Comparison of ENCODE assay signal across 22 mouse cellular contexts in genomic region chr4:130041076-130041475, GRCm38 (mm10). TPM values are rescaled to one million over a fixed set of nuclear protein-coding genes. Genes with fewer than 3 reads are reported as not detected.
A peak's percentile ranks its signal among the peaks of the same experiment; 100 is the strongest.
DNase-seq lines count a peak whose midpoint lies in the region; ATAC-seq lines count a peak whose summit lies in the region.
"Had no signal": no experiment of that assay in that cellular context is flagged by ENCODE, and none has a peak within 500 bp of the region (broad histone marks: within the 10 kb centered on the region; RNA-seq: fewer than 3 reads in every experiment).

No protein-coding gene starts in this region.

- ATAC-seq in kidney, embryonic 15.5 days (replicated peaks; ENCODE audit: low FRiP score) = no peak
- ATAC-seq: activated CD4-positive, CD25-positive, alpha-beta regulatory T cell, adult 4 months; CD4-positive, CD25-positive, alpha-beta regulatory T cell, adult 4 months; forebrain, embryonic 13.5 days; forebrain, embryonic 15.5 days; Patski had no signal

- WGBS in kidney, embryonic 15.5 days = 86% methylated on average over 11 of the region's 11 CpGs

- no peak overlapping the region for H3K27ac ChIP-seq in kidney, embryonic 15.5 days
- H3K27ac ChIP-seq: embryonic facial prominence, embryonic 10.5 days; embryonic facial prominence, embryonic 12.5 days; forebrain, embryonic 13.5 days; forebrain, embryonic 15.5 days had no signal

- H3K4me3 ChIP-seq in kidney, embryonic 15.5 days (replicated peaks) = no peak overlapping the region
- H3K4me3 ChIP-seq: embryonic facial prominence, embryonic 10.5 days; embryonic facial prominence, embryonic 12.5 days; forebrain, embryonic 13.5 days; forebrain, embryonic 15.5 days had no signal

- DNase-seq in kidney, adult 18-20 months = peak; percentile 21
- DNase-seq in kidney, postnatal 25 days = no peak
- peak; percentile 29 for DNase-seq in kidney, adult 9 months
- peak; percentile 80 for DNase-seq in yolk sac, embryonic 10.5 days (ENCODE audit: low spot score)
- DNase-seq: adrenal gland, adult 8-10 months; adrenal gland, postnatal 14 days; adrenal gland, postnatal 36 days; B cell, adult 2 months; cerebellum, adult 11-12 months; cerebellum, adult 2 months; cerebellum, adult 9-10 months; cerebellum, postnatal 10 days; cerebellum, postnatal 25 days had no signal

- H3K36me3 ChIP-seq in kidney, embryonic 15.5 days = no peaks in the 10 kb centered on the region
- H3K36me3 ChIP-seq: embryonic facial prominence, embryonic 10.5 days; embryonic facial prominence, embryonic 12.5 days; forebrain, embryonic 15.5 days; G1E had no signal

- peaks cover 11% of the 10 kb centered on the region for H3K27me3 ChIP-seq in kidney, embryonic 15.5 days
- H3K27me3 ChIP-seq: embryonic facial prominence, embryonic 12.5 days; forebrain, embryonic 15.5 days; Patski had no signal

- H3K4me2 ChIP-seq in kidney, embryonic 15.5 days = no peak overlapping the region
- H3K4me2 ChIP-seq: embryonic facial prominence, embryonic 12.5 days; forebrain, embryonic 13.5 days; forebrain, embryonic 15.5 days had no signal

- H3K4me1 ChIP-seq in kidney, embryonic 15.5 days = peaks cover 31% of the 10 kb centered on the region

- H3K9me3 ChIP-seq in kidney, embryonic 15.5 days (replicated peaks) = no peaks in the 10 kb centered on the region
- H3K9me3 ChIP-seq: embryonic facial prominence, embryonic 10.5 days; embryonic facial prominence, embryonic 12.5 days; forebrain, embryonic 13.5 days; forebrain, embryonic 15.5 days; G1E had no signal

- no peak overlapping the region for H3K9ac ChIP-seq in kidney, embryonic 15.5 days
- H3K9ac ChIP-seq: embryonic facial prominence, embryonic 12.5 days; forebrain, embryonic 13.5 days; forebrain, embryonic 15.5 days had no signal

RNA-seq across cellular contexts. Expression of gene Col16a1, which starts 6.6 kb away (rescaled TPM):
- 42.7 and 57.4 TPM in 2 replicates for polyA plus RNA-seq in kidney, embryonic 15.5 days (2015; fragmentation: Nextera tagmentation; extraction: Ambion mirVana)
- polyA plus RNA-seq: activated CD4-positive, CD25-positive, alpha-beta regulatory T cell, adult 4 months; CD4-positive, CD25-positive, alpha-beta regulatory T cell, adult 4 months; G1E had no signal

RNA-seq across cellular contexts. Expression of gene Adgrb2, which starts 56.4 kb away (rescaled TPM):
- 1.8 and 2.3 TPM in 2 replicates for polyA plus RNA-seq in kidney, embryonic 15.5 days (2015; fragmentation: Nextera tagmentation; extraction: Ambion mirVana)
- polyA plus RNA-seq: G1E had no signal

Comparison
In these comparisons a context has a peak if more than half of its experiments do, and no peak if none do; other contexts are left out.
1. DNase-seq: peak in kidney, adult 18-20 months (single experiment), kidney, adult 9 months (single experiment) and yolk sac, embryonic 10.5 days (single experiment); none in kidney, postnatal 25 days (0 of 2).